Mouse (Mus musculus): ENCODE results near the gene Prrg2. TPM values are rescaled to one million over a fixed set of nuclear protein-coding genes. Genes with fewer than 3 reads are reported as not detected.
A peak's percentile ranks its signal among the peaks of the same experiment; 100 is the strongest.

Gene Prrg2
- polyA plus RNA-seq, 1 experiment from 2014 or later = 17.7 TPM

GRCm38 (mm10) chr7:45020225-45020624 is 42.3 kb downstream of the Prrg2 start:
- DNase-seq (ENCODE audit: extremely low spot score, low spot score) = no peak
- Histone ChIP-seq H3K27me3 (ENCODE audit: poor library complexity, severe bottlenecking) (peaks cover 27% of the 10 kb centered on the region), H3K27ac (no peak overlapping the region), H3K36me3 (replicated peaks) (0 out of 2 replicates have a peak, but pooled peaks cover 2% of the 10 kb centered on the region), H3K4me3 (no peak overlapping the region), H3K9me3 (no peaks in the 10 kb centered on the region), H3K4me1 (peaks cover 34% of the 10 kb centered on the region)
- WGBS = 82% methylated on average over 9 of the region's 9 CpGs

- H3K36me3 ChIP-seq (replicated peaks) = no peaks in the 10 kb centered on the region; the same call in 1 of the 2 replicates
- peaks cover 27% of the 10 kb centered on the region for H3K27me3 ChIP-seq (ENCODE audit: poor library complexity, severe bottlenecking)
- H3K27ac ChIP-seq = no peak overlapping the region
- H3K9me3 ChIP-seq = no peaks in the 10 kb centered on the region
- DNase-seq (ENCODE audit: extremely low spot score, low spot score) = no peak
- 41% methylated on average over 8 of the region's 8 CpGs for WGBS
- H3K4me1 ChIP-seq = peaks cover 45% of the 10 kb centered on the region
- peak overlapping the region; percentile 11; the same call in 1 of the 2 replicates for H3K4me3 ChIP-seq
Measured at GRCm38 (mm10) chr7:45019031-45019571, 43.4 kb downstream of the Prrg2 start.

- H3K4me3 ChIP-seq = peak within 1 kb of the TSS; percentile 89
- peak within 1 kb of the TSS; percentile 95 for H3K27ac ChIP-seq
- peak; percentile 86 for DNase-seq (ENCODE audit: extremely low spot score, low spot score)
- under 1% methylated on average over 32 of the region's 36 CpGs for WGBS
- H3K9me3 ChIP-seq = no peaks in the 10 kb centered on the region
- peaks cover 16% of the 10 kb centered on the region for H3K36me3 ChIP-seq (replicated peaks)
- H3K4me1 ChIP-seq = peaks cover 48% of the 10 kb centered on the region
- peaks cover 27% of the 10 kb centered on the region for H3K27me3 ChIP-seq (ENCODE audit: poor library complexity, severe bottlenecking)
Measured at GRCm38 (mm10) chr7:45017242-45018061, 45.0 kb downstream of the Prrg2 start, which contains the start of gene Rras. TSS of gene Rras (plus strand) at chr7:45017961.

GRCm38 (mm10) chr7:45016761-45017160 is 45.7 kb downstream of the Prrg2 start:
- peaks cover 23% of the 10 kb centered on the region for H3K36me3 ChIP-seq (replicated peaks)
- no peaks in the 10 kb centered on the region for H3K9me3 ChIP-seq
- H3K4me3 ChIP-seq = peak overlapping the region; percentile 89
- H3K4me1 ChIP-seq = peaks cover 48% of the 10 kb centered on the region
- peak overlapping the region; percentile 95 for H3K27ac ChIP-seq
- DNase-seq (ENCODE audit: extremely low spot score, low spot score) = no peak
- WGBS = 6% methylated on average over 4 of the region's 4 CpGs
- H3K27me3 ChIP-seq (ENCODE audit: poor library complexity, severe bottlenecking) = peaks cover 27% of the 10 kb centered on the region

GRCm38 (mm10) chr7:45015957-45016612 is 46.4 kb downstream of the Prrg2 start, which contains the start of gene Scaf1:
TSS of gene Scaf1 (minus strand) at chr7:45016363.
- H3K4me3 ChIP-seq = peak within 1 kb of the TSS; percentile 89
- peak; percentile 100 for DNase-seq (ENCODE audit: extremely low spot score, low spot score)
- peaks cover 27% of the 10 kb centered on the region for H3K27me3 ChIP-seq (ENCODE audit: poor library complexity, severe bottlenecking)
- WGBS = under 1% methylated on average over 69 of the region's 69 CpGs
- no peaks in the 10 kb centered on the region for H3K9me3 ChIP-seq
- H3K36me3 ChIP-seq (replicated peaks) = peaks cover 29% of the 10 kb centered on the region
- H3K27ac ChIP-seq = peak within 1 kb of the TSS; percentile 95
- H3K4me1 ChIP-seq = peaks cover 48% of the 10 kb centered on the region

- Histone ChIP-seq H3K4me1 (peaks cover 48% of the 10 kb centered on the region), H3K9me3 (no peaks in the 10 kb centered on the region), H3K27me3 (ENCODE audit: poor library complexity, severe bottlenecking) (peaks cover 24% of the 10 kb centered on the region), H3K4me3 (peak overlapping the region; percentile 89), H3K27ac (peak overlapping the region; percentile 95), H3K36me3 (replicated peaks) (peaks cover 36% of the 10 kb centered on the region)
- 3% methylated on average over 20 of the region's 20 CpGs for WGBS
- no peak for DNase-seq (ENCODE audit: extremely low spot score, low spot score)
Measured at GRCm38 (mm10) chr7:45015344-45015956, 47.0 kb downstream of the Prrg2 start.

- WGBS = 94% methylated on average over 3 of the region's 3 CpGs
- no peak for DNase-seq (ENCODE audit: extremely low spot score, low spot score)
- H3K9me3 ChIP-seq = no peaks in the 10 kb centered on the region
- H3K4me3 ChIP-seq = peak overlapping the region; percentile 89; the same call in 1 of the 2 replicates
- H3K36me3 ChIP-seq (replicated peaks) = peaks cover 50% of the 10 kb centered on the region
- H3K27me3 ChIP-seq (ENCODE audit: poor library complexity, severe bottlenecking) = peaks cover 11% of the 10 kb centered on the region
- no peak overlapping the region for H3K27ac ChIP-seq
- peaks cover 39% of the 10 kb centered on the region for H3K4me1 ChIP-seq
Measured at GRCm38 (mm10) chr7:45014096-45014451, 48.4 kb downstream of the Prrg2 start.

- 94% methylated on average over 16 of the region's 16 CpGs for WGBS
Measured at GRCm38 (mm10) chr7:45013366-45014095, 48.9 kb downstream of the Prrg2 start.

GRCm38 (mm10) chr7:45012824-45013223 is 49.7 kb downstream of the Prrg2 start:
- H3K4me1 ChIP-seq = peaks cover 26% of the 10 kb centered on the region
- H3K27me3 ChIP-seq (ENCODE audit: poor library complexity, severe bottlenecking) = no peaks in the 10 kb centered on the region
- 82% methylated on average over 4 of the region's 4 CpGs for WGBS
- DNase-seq (ENCODE audit: extremely low spot score, low spot score) = no peak
- peaks cover 62% of the 10 kb centered on the region for H3K36me3 ChIP-seq (replicated peaks)
- no peaks in the 10 kb centered on the region for H3K9me3 ChIP-seq
- no peak overlapping the region for H3K27ac ChIP-seq
- H3K4me3 ChIP-seq = peak overlapping the region; percentile 14; the same call in 1 of the 2 replicates

More at GRCm38 (mm10) chr7:45013366-45014095, 48.9 kb downstream of the Prrg2 start:
- H3K4me1 ChIP-seq = peaks cover 33% of the 10 kb centered on the region
- H3K27ac ChIP-seq = no peak overlapping the region
- no peaks in the 10 kb centered on the region for H3K9me3 ChIP-seq
- peaks cover 55% of the 10 kb centered on the region for H3K36me3 ChIP-seq (replicated peaks)
- DNase-seq (ENCODE audit: extremely low spot score, low spot score) = no peak
- H3K27me3 ChIP-seq (ENCODE audit: poor library complexity, severe bottlenecking) = peaks cover 5% of the 10 kb centered on the region
- H3K4me3 ChIP-seq = peak overlapping the region; percentile 89; the same call in 1 of the 2 replicates

- H3K36me3 ChIP-seq (replicated peaks) = peaks cover 70% of the 10 kb centered on the region
- peak overlapping the region; percentile 14; the same call in 1 of the 2 replicates for H3K4me3 ChIP-seq
- H3K27ac ChIP-seq = no peak overlapping the region
- H3K27me3 ChIP-seq (ENCODE audit: poor library complexity, severe bottlenecking) = no peaks in the 10 kb centered on the region
- DNase-seq (ENCODE audit: extremely low spot score, low spot score) = no peak
- 96% methylated on average over 6 of the region's 6 CpGs for WGBS
- H3K4me1 ChIP-seq = peaks cover 22% of the 10 kb centered on the region
- no peaks in the 10 kb centered on the region for H3K9me3 ChIP-seq
Measured at GRCm38 (mm10) chr7:45012011-45012410, 50.5 kb downstream of the Prrg2 start.

- Histone ChIP-seq H3K27ac (no peak overlapping the region), H3K9me3 (no peaks in the 10 kb centered on the region), H3K4me1 (0 out of 2 replicates have a peak, but pooled peaks cover 2% of the 10 kb centered on the region), H3K27me3 (ENCODE audit: poor library complexity, severe bottlenecking) (no peaks in the 10 kb centered on the region), H3K36me3 (replicated peaks) (peaks cover 100% of the 10 kb centered on the region), H3K4me3 (peak overlapping the region; percentile 5; the same call in 1 of the 2 replicates)
- DNase-seq (ENCODE audit: extremely low spot score, low spot score) = no peak
- 96% methylated on average over 19 of the region's 19 CpGs for WGBS
Measured at GRCm38 (mm10) chr7:45008411-45008810, 54.1 kb downstream of the Prrg2 start.

All from forebrain, embryonic 10.5 days (tissue).